Mouse (Mus musculus) A20 (cell line): Measurements from ENCODE around the gene Hif3a.

ENCODE experiments used
- DNase-seq: peaks from one replicate; pipeline ENCODE4 v3.0.0-alpha.2; 2011; ENCODE audit warnings: low read depth, low spot score

Gene Hif3a

GRCm38 (mm10) chr7:17056601-17057523 is 5.4 kb downstream of the Hif3a start:
- DNase-seq, result no peak

GRCm38 (mm10) chr7:17056081-17056581 is 6.1 kb downstream of the Hif3a start:
- peak; percentile 95 for DNase-seq

- DNase-seq, result no peak
Measured at GRCm38 (mm10) chr7:17055287-17055946, 6.8 kb downstream of the Hif3a start.

GRCm38 (mm10) chr7:17054325-17054989 is 7.8 kb downstream of the Hif3a start:
- no peak for DNase-seq

GRCm38 (mm10) chr7:17050933-17051594 is 11.2 kb downstream of the Hif3a start:
- peak; percentile 71 for DNase-seq

GRCm38 (mm10) chr7:17050491-17050890 is 11.7 kb downstream of the Hif3a start:
- DNase-seq, result no peak

GRCm38 (mm10) chr7:17048431-17049190 is 13.6 kb downstream of the Hif3a start:
- no peak for DNase-seq

- DNase-seq, result no peak
Measured at GRCm38 (mm10) chr7:17047041-17047682, 15.1 kb downstream of the Hif3a start.

GRCm38 (mm10) chr7:17045743-17046142 is 16.5 kb downstream of the Hif3a start:
- DNase-seq, result no peak

GRCm38 (mm10) chr7:17039373-17039772 is 22.9 kb downstream of the Hif3a start:
- no peak for DNase-seq

GRCm38 (mm10) chr7:17038018-17038695 is 24.1 kb downstream of the Hif3a start:
- DNase-seq, result no peak

GRCm38 (mm10) chr7:17030239-17030638 is 32.0 kb downstream of the Hif3a start:
- no peak for DNase-seq

- DNase-seq, result no peak
Measured at GRCm38 (mm10) chr7:17028923-17029322, 33.3 kb downstream of the Hif3a start.

GRCm38 (mm10) chr7:17027588-17028343 is 34.5 kb downstream of the Hif3a start, which contains the start of gene Ppp5c:
Ppp5c (minus strand) TSS chr7:17027924.
- DNase-seq, result peak; percentile 95

- DNase-seq, result peak; percentile 94
Measured at GRCm38 (mm10) chr7:17026710-17027587, 35.3 kb downstream of the Hif3a start.

GRCm38 (mm10) chr7:17025896-17026622 is 36.2 kb downstream of the Hif3a start:
- DNase-seq, result peak; percentile 32

- peak; percentile 66 for DNase-seq
Measured at GRCm38 (mm10) chr7:17025505-17025894, 36.7 kb downstream of the Hif3a start.
